Mouse (Mus musculus): ENCODE results near the gene Catsperd. TPM values are rescaled to one million over a fixed set of nuclear protein-coding genes. Genes with fewer than 3 reads are reported as not detected.

Gene Catsperd
- polyA plus RNA-seq, 1 experiment from 2014 or later, result 0.40 TPM

Other genes starting within 250 kb of the Catsperd start
- gene Ptprs, start 151.7 kb upstream of the Catsperd start, polyA plus RNA-seq (2015; fragmentation: Nextera tagmentation; extraction: Ambion mirVana), result 45.4 and 50.1 TPM in 2 replicates
- not detected in 2 replicates for gene Znrf4, start 115.7 kb upstream of the Catsperd start, polyA plus RNA-seq (2015; fragmentation: Nextera tagmentation; extraction: Ambion mirVana)
- gene Gm20219, start 73.8 kb upstream of the Catsperd start, polyA plus RNA-seq (2015; fragmentation: Nextera tagmentation; extraction: Ambion mirVana), result 0.19 and 0.37 TPM in 2 replicates
- gene Safb2, start 43.6 kb upstream of the Catsperd start, polyA plus RNA-seq (2015; fragmentation: Nextera tagmentation; extraction: Ambion mirVana), result 50.2 and 50.4 TPM in 2 replicates
- gene Safb, start 43.3 kb upstream of the Catsperd start, polyA plus RNA-seq (2015; fragmentation: Nextera tagmentation; extraction: Ambion mirVana), result 66.9 and 68.1 TPM in 2 replicates
- gene 2410015M20Rik, start 18.4 kb upstream of the Catsperd start, polyA plus RNA-seq (2015; fragmentation: Nextera tagmentation; extraction: Ambion mirVana), result 273 and 332 TPM in 2 replicates
- 1,294 and 1,391 TPM in 2 replicates for gene Rpl36, start 14.7 kb upstream of the Catsperd start, polyA plus RNA-seq (2015; fragmentation: Nextera tagmentation; extraction: Ambion mirVana)
- 54.4 and 58.9 TPM in 2 replicates for gene Lonp1, start 1.3 kb upstream of the Catsperd start, polyA plus RNA-seq (2015; fragmentation: Nextera tagmentation; extraction: Ambion mirVana)
- 58.8 and 66.6 TPM in 2 replicates for gene Ranbp3, start 45.2 kb downstream of the Catsperd start, polyA plus RNA-seq (2015; fragmentation: Nextera tagmentation; extraction: Ambion mirVana)
- 783 and 886 TPM in 2 replicates for gene Ndufa11, start 89.6 kb downstream of the Catsperd start, polyA plus RNA-seq (2015; fragmentation: Nextera tagmentation; extraction: Ambion mirVana)
- 12.7 and 13.3 TPM in 2 replicates for gene Vmac, start 89.9 kb downstream of the Catsperd start, polyA plus RNA-seq (2015; fragmentation: Nextera tagmentation; extraction: Ambion mirVana)
- 7.9 and 8.6 TPM in 2 replicates for gene Nrtn, start 129.4 kb downstream of the Catsperd start, polyA plus RNA-seq (2015; fragmentation: Nextera tagmentation; extraction: Ambion mirVana)
- gene Dus3l, start 136.6 kb downstream of the Catsperd start, polyA plus RNA-seq (2015; fragmentation: Nextera tagmentation; extraction: Ambion mirVana), result 31.9 and 33.2 TPM in 2 replicates
- gene Prr22, start 142.1 kb downstream of the Catsperd start, polyA plus RNA-seq (2015; fragmentation: Nextera tagmentation; extraction: Ambion mirVana), result 0.78 and 1.0 TPM in 2 replicates
- 4.7 and 4.9 TPM in 2 replicates for gene Rfx2, start 202.9 kb downstream of the Catsperd start, polyA plus RNA-seq (2015; fragmentation: Nextera tagmentation; extraction: Ambion mirVana)
- not detected in 2 replicates for gene Acsbg2, start 246.3 kb downstream of the Catsperd start, polyA plus RNA-seq (2015; fragmentation: Nextera tagmentation; extraction: Ambion mirVana)
- 0.24 and 0.37 TPM in 2 replicates for gene 1700061G19Rik, start 247.3 kb downstream of the Catsperd start, polyA plus RNA-seq (2015; fragmentation: Nextera tagmentation; extraction: Ambion mirVana)